ENCODE assay signal across 23 mouse cellular contexts in genomic region chr5:62622848-62623479, GRCm38 (mm10).
DNase-seq lines count a peak whose midpoint lies in the region; ATAC-seq and TF ChIP-seq lines count a peak whose summit lies in the region.
"Had no signal": no experiment of that assay in that cellular context is flagged by ENCODE, and none has a peak within 500 bp of the region (broad histone marks: within the 10 kb centered on the region; RNA-seq: fewer than 3 reads in every experiment).

No protein-coding gene starts in this region.

- H3K9me3 ChIP-seq in liver, embryonic 12.5 days (replicated peaks): no peaks in the 10 kb centered on the region
- no peaks in the 10 kb centered on the region for H3K9me3 ChIP-seq in lung, postnatal 0 days (ENCODE audit: low read length)
- H3K9me3 ChIP-seq: embryonic facial prominence, embryonic 15.5 days; forebrain, embryonic 10.5 days; heart, embryonic 13.5 days had no signal

- no peaks in the 10 kb centered on the region for H3K36me3 ChIP-seq in kidney, adult 2 months (ENCODE audit: control insufficient read depth, insufficient read depth, low read length)
- H3K36me3 ChIP-seq in liver, adult 2 months (ENCODE audit: control insufficient read depth, insufficient read depth, low read length): no peaks in the 10 kb centered on the region
- no peaks in the 10 kb centered on the region for H3K36me3 ChIP-seq in liver, embryonic 12.5 days
- no peaks in the 10 kb centered on the region for H3K36me3 ChIP-seq in lung, postnatal 0 days (ENCODE audit: insufficient read depth, low read length)
- H3K36me3 ChIP-seq: embryonic facial prominence, embryonic 15.5 days; forebrain, embryonic 10.5 days; G1E; heart, embryonic 13.5 days had no signal

- DNase-seq in kidney, adult 2 months: peak; percentile 54
- DNase-seq in kidney, postnatal 4 days: no peak
- DNase-seq in liver, adult 2 months (ENCODE audit: extremely low read depth, low read depth, low spot score): peak; percentile 96
- peak; percentile 18 for DNase-seq in lung, postnatal 0 days (ENCODE audit: low spot score)
- no peak for DNase-seq in lung, adult 2 months
- peak; percentile 10 for DNase-seq in yolk sac, embryonic 10.5 days (ENCODE audit: low spot score)
- DNase-seq: adrenal gland, adult 8-10 months; adrenal gland, postnatal 36 days; B cell, adult 2 months; cerebellum, adult 2 months; cerebellum, postnatal 10 days; embryo, embryonic 11 days; gastrocnemius, postnatal 36 days; heart, adult 11 months; heart, postnatal 36 days had no signal

- no peak overlapping the region for H3K4me2 ChIP-seq in liver, embryonic 12.5 days
- H3K4me2 ChIP-seq in lung, postnatal 0 days (replicated peaks; ENCODE audit: low read depth, low read length): no peak overlapping the region
- H3K4me2 ChIP-seq: embryonic facial prominence, embryonic 15.5 days; heart, embryonic 13.5 days had no signal

- no peak for TF ChIP-seq POLR2A in kidney, adult 2 months (IDR thresholded peaks at IDR 0.05; ENCODE audit: low read depth, low read length)
- no peak for TF ChIP-seq POLR2A in liver, adult 2 months (IDR thresholded peaks at IDR 0.05; ENCODE audit: extremely low read depth, insufficient read depth, low read length)
- TF ChIP-seq POLR2A in lung, adult 2 months (IDR thresholded peaks at IDR 0.05; ENCODE audit: borderline replicate concordance, extremely low read depth, low read depth, low read length): no peak

- TF ChIP-seq CTCF in kidney, adult 2 months (conservative IDR thresholded peaks at IDR 0.05; ENCODE audit: insufficient read depth, insufficient read length, low read depth, low read length): no peak
- TF ChIP-seq CTCF in liver, adult 2 months (IDR thresholded peaks at IDR 0.05; ENCODE audit: low read depth, low read length): no peak
- no peak for TF ChIP-seq CTCF in lung, postnatal 0 days (IDR thresholded peaks at IDR 0.05)
- no peak for TF ChIP-seq CTCF in lung, adult 2 months (IDR thresholded peaks at IDR 0.05; ENCODE audit: insufficient read depth, low read length)

- peaks cover 3% of the 10 kb centered on the region; the same call in 1 of the 2 replicates for H3K4me1 ChIP-seq in kidney, adult 2 months (ENCODE audit: control insufficient read depth, insufficient read depth, low read length)
- peaks cover 12% of the 10 kb centered on the region for H3K4me1 ChIP-seq in liver, adult 2 months (ENCODE audit: control insufficient read depth, insufficient read depth, low read length)
- no peaks in the 10 kb centered on the region for H3K4me1 ChIP-seq in liver, embryonic 12.5 days
- no peaks in the 10 kb centered on the region for H3K4me1 ChIP-seq in lung, postnatal 0 days (ENCODE audit: insufficient read depth, low read depth, low read length)
- H3K4me1 ChIP-seq in lung, adult 2 months (ENCODE audit: control insufficient read depth, insufficient read depth, low read length): no peaks in the 10 kb centered on the region
- H3K4me1 ChIP-seq: embryonic facial prominence, embryonic 15.5 days; forebrain, embryonic 10.5 days; heart, embryonic 13.5 days had no signal

- H3K27me3 ChIP-seq in kidney, adult 2 months (replicated peaks; ENCODE audit: control insufficient read depth, insufficient read depth, low read length): no peaks in the 10 kb centered on the region
- no peaks in the 10 kb centered on the region for H3K27me3 ChIP-seq in liver, adult 2 months (ENCODE audit: control insufficient read depth, insufficient read depth, low read length)
- H3K27me3 ChIP-seq in liver, embryonic 12.5 days (replicated peaks): no peaks in the 10 kb centered on the region
- H3K27me3 ChIP-seq in lung, postnatal 0 days (replicated peaks; ENCODE audit: insufficient read depth, low read length): peaks cover 3% of the 10 kb centered on the region
- H3K27me3 ChIP-seq: embryonic facial prominence, embryonic 15.5 days; heart, embryonic 13.5 days had no signal

- 46% methylated on average over 11 of the region's 11 CpGs for WGBS in kidney, adult 2 months
- 28% methylated on average over 11 of the region's 11 CpGs for WGBS in liver, adult 2 months
- 78% methylated on average over 11 of the region's 11 CpGs for WGBS in liver, embryonic 12.5 days (ENCODE audit: insufficient replicate concordance)
- 58% methylated on average over 11 of the region's 11 CpGs for WGBS in lung, postnatal 0 days
- WGBS in lung, adult 2 months: 66% methylated on average over 11 of the region's 11 CpGs

- no peaks in the 10 kb centered on the region for H3K79me2 ChIP-seq in liver, adult 2 months (ENCODE audit: control insufficient read depth, insufficient read depth, low read length)

- ATAC-seq in liver, embryonic 12.5 days: no peak
- ATAC-seq in lung, postnatal 0 days: peak; percentile 41; the same call in 1 of the 2 replicates
- ATAC-seq: CD4-positive, CD25-positive, alpha-beta regulatory T cell, adult 4 months; forebrain, embryonic 14.5 days had no signal

- 0 out of 2 replicates have a peak overlapping the region, but pooled peaks have one; percentile 17 for H3K9ac ChIP-seq in liver, adult 2 months (ENCODE audit: low read depth, low read length)
- no peak overlapping the region for H3K9ac ChIP-seq in liver, embryonic 12.5 days
- H3K9ac ChIP-seq in lung, postnatal 0 days (replicated peaks; ENCODE audit: low read depth): no peak overlapping the region
- H3K9ac ChIP-seq: embryonic facial prominence, embryonic 15.5 days; heart, embryonic 13.5 days had no signal

- no peak overlapping the region for H3K4me3 ChIP-seq in kidney, adult 2 months (ENCODE audit: insufficient read depth, low read depth, low read length)
- H3K4me3 ChIP-seq in liver, adult 2 months (ENCODE audit: insufficient read depth, low read depth, low read length): peak overlapping the region; percentile 20; the same call in 1 of the 2 replicates
- H3K4me3 ChIP-seq in liver, embryonic 12.5 days: no peak overlapping the region
- no peak overlapping the region for H3K4me3 ChIP-seq in lung, postnatal 0 days (ENCODE audit: low read depth, low read length)
- H3K4me3 ChIP-seq in lung, adult 2 months (replicated peaks; ENCODE audit: extremely low read depth, low read depth, low read length): no peak overlapping the region
- H3K4me3 ChIP-seq: embryonic facial prominence, embryonic 15.5 days; erythroblast, embryonic 14.5 days; forebrain, embryonic 10.5 days; heart, embryonic 13.5 days had no signal

- peak overlapping the region; percentile 23; the same call in 1 of the 2 replicates for H3K27ac ChIP-seq in kidney, adult 2 months (ENCODE audit: insufficient read depth, low read depth, low read length)
- H3K27ac ChIP-seq in liver, adult 2 months (replicated peaks; ENCODE audit: insufficient read depth, low read depth, low read length): peak overlapping the region; percentile 52
- no peak overlapping the region for H3K27ac ChIP-seq in liver, embryonic 12.5 days
- no peak overlapping the region for H3K27ac ChIP-seq in lung, postnatal 0 days (ENCODE audit: low read length)
- H3K27ac ChIP-seq: embryonic facial prominence, embryonic 15.5 days; forebrain, embryonic 10.5 days; heart, embryonic 13.5 days had no signal

- no peak for TF ChIP-seq EP300 in lung, postnatal 0 days (IDR thresholded peaks at IDR 0.05)

Comparison
In these comparisons a context has a peak if more than half of its experiments do, and no peak if none do; other contexts are left out.
1. DNase-seq: peak in kidney, adult 2 months (single experiment), liver, adult 2 months (single experiment), lung, postnatal 0 days (single experiment) and yolk sac, embryonic 10.5 days (single experiment); none in kidney, postnatal 4 days (0 of 2) and lung, adult 2 months (single experiment).
2. H3K27ac ChIP-seq: peak in kidney, adult 2 months (single experiment) and liver, adult 2 months (single experiment); none in liver, embryonic 12.5 days (single experiment) and lung, postnatal 0 days (single experiment).